Mouse (Mus musculus) intestine, embryonic 16.5 days (tissue): ENCODE data around the gene Ramp3. TPM values are rescaled to one million over a fixed set of nuclear protein-coding genes. Genes with fewer than 3 reads are reported as not detected.
"Not testable (repeated sequence)": the region's sequence is repeated elsewhere in the genome, so short reads cannot be mapped to it uniquely, and the experiment has no call there.

ENCODE experiments used
- ATAC-seq: fragments of 200-750 bp; cut with Nextera tagmentation; 2 replicates; pipeline ENCODE4 v1.8.0; 2017; ENCODE audit warnings: moderate TSS enrichment, moderate library complexity
- H3K27ac ChIP-seq: fragments of 300-500 bp; sonication (generic); 2 replicates; pipeline ENCODE4 v1.5.1; 2014; ENCODE audit warnings: mild to moderate bottlenecking, low read length
- H3K27me3 ChIP-seq: fragments of 300-500 bp; sonication (generic); replicated peaks from 2 replicates; pipeline ENCODE4 v1.6.1; 2014; ENCODE audit warnings: low read length, control low read depth, mixed read lengths; ENCODE audit not compliant: control insufficient read depth, insufficient read depth
- H3K36me3 ChIP-seq: fragments of 300-500 bp; sonication (generic); 2 replicates; pipeline ENCODE4 v1.6.1; 2014; ENCODE audit warnings: low read length, control low read depth; ENCODE audit not compliant: control insufficient read depth, insufficient read depth
- H3K4me1 ChIP-seq: fragments of 300-500 bp; sonication (generic); 2 replicates; pipeline ENCODE4 v1.6.1; 2014; ENCODE audit warnings: low read length, control low read depth, mixed read lengths; ENCODE audit not compliant: control insufficient read depth, insufficient read depth
- H3K4me2 ChIP-seq: fragments of 300-500 bp; sonication (generic); 2 replicates; pipeline ENCODE4 v1.6.1; 2014; ENCODE audit warnings: low read depth, low read length, control low read depth
- H3K4me3 ChIP-seq: fragments of 300-500 bp; sonication (generic); 2 replicates; pipeline ENCODE4 v1.5.1; 2014; ENCODE audit warnings: mild to moderate bottlenecking, low read length
- H3K9ac ChIP-seq: fragments of 300-500 bp; sonication (generic); 2 replicates; pipeline ENCODE4 v1.6.1; 2014; ENCODE audit warnings: low read depth, low read length
- H3K9me3 ChIP-seq: fragments of 300-500 bp; sonication (generic); 2 replicates; pipeline ENCODE4 v1.6.1; 2016; ENCODE audit warnings: low read length, control low read depth; ENCODE audit not compliant: control insufficient read depth
- WGBS: fragments of 180-500 bp; shearing (Covaris S2); extraction: QIAGEN DNeasy Blood & Tissue Kit; methylation state at CpG from one replicate; pipeline ENCODE4 v1.1.7; 2014; 5-methylcytosine and 5-hydroxymethylcytosine counted together
- polyA plus RNA-seq: library from polyadenylated mRNA; unstranded; fragments of >200 nt; fragmentation: Nextera tagmentation; extraction: Ambion mirVana; gene quantifications from 2 replicates; pipeline ENCODE4 v1.2.1, GENCODE M21; 2015

The Ramp3 gene
- polyA plus RNA-seq, 1 experiment from 2014 or later = 4.6 TPM

DNA sequence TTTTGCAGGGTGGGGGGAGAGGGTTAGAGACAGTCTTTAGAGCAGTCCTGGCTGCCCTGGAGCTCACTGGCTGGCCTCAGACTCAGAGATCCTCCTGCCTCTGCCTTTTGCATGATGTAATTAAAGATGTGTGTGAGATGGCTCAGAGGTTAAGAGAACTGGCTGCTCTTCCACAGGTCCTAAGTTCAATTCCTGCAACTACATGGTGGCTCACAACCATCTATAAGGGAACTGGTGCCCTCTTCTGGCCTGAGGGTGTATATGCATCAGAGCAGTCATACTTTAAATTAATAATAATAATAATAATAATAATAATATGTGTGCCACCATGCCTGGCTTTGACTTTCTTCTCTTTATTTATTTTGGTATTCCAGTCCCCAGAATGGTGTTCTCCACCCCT, 28.7 kb upstream of the Ramp3 start:
- no peaks in the 10 kb centered on the region for H3K9me3 ChIP-seq
- ATAC-seq = no peak
- H3K4me3 ChIP-seq = no peak overlapping the region
- H3K27ac ChIP-seq = no peak overlapping the region
- no peak overlapping the region for H3K4me2 ChIP-seq
- no peaks in the 10 kb centered on the region for H3K36me3 ChIP-seq
- no peak overlapping the region for H3K9ac ChIP-seq
- peaks cover 4% of the 10 kb centered on the region for H3K4me1 ChIP-seq
- H3K27me3 ChIP-seq = no peaks in the 10 kb centered on the region

DNA sequence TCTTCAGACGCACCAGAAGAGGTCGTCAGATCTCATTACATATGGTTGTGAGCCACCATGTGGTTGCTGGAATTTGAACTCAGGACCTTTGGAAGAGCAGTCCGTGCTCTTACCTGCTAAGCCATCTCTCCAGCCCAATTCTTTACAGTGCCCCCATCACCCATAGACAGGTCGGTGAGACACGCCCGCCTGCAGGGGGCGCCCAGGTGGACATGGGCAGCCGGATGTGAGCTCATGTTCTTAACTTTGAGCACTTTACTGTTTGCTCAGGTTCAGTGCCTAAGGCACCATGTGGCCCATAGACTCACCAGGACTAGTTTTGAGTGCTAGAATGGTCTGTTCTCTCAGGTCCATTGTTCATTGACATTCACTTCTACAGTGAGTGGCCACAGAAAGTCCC, 22.2 kb upstream of the Ramp3 start:
- no peak overlapping the region for H3K27ac ChIP-seq
- no peak overlapping the region for H3K9ac ChIP-seq
- no peaks in the 10 kb centered on the region for H3K27me3 ChIP-seq
- no peaks in the 10 kb centered on the region for H3K36me3 ChIP-seq
- no peaks in the 10 kb centered on the region for H3K9me3 ChIP-seq
- no peak for ATAC-seq
- 71% methylated on average over 8 of the region's 8 CpGs for WGBS
- no peak overlapping the region for H3K4me3 ChIP-seq
- no peak overlapping the region for H3K4me2 ChIP-seq
- no peaks in the 10 kb centered on the region for H3K4me1 ChIP-seq

DNA sequence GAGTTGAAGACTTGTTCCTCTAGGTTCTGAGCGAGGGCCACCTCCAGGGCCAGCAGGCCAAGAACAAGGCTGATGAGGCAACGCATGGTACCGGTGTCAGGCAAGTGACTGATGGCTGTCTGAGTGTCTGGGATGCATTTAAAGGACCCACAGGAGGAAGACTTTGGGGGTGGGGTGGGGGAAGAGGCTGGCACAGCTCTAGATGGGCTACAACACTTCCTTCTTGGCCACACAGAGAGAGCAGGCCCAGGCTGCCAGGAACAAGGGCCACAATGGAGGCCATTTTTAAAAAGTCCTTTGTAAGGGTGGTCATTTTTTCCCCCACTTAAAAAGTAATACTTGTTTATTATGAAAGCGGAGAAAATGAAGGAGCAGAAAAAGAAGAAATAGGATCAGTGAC, 19.8 kb upstream of the Ramp3 start, which contains the start of gene Wap:
TSS of gene Wap (minus strand) at position 101 of the 400 bp plus-strand sequence.
- Histone ChIP-seq H3K27ac (no peak within 1 kb of the TSS), H3K36me3 (no peaks in the 10 kb centered on the region), H3K9ac (no peak within 1 kb of the TSS), H3K4me3 (no peak within 1 kb of the TSS), H3K4me1 (no peaks in the 10 kb centered on the region), H3K4me2 (no peak within 1 kb of the TSS), H3K9me3 (no peaks in the 10 kb centered on the region), H3K27me3 (no peaks in the 10 kb centered on the region)
- no peak for ATAC-seq
- WGBS = 87% methylated on average over 4 of the region's 4 CpGs

DNA sequence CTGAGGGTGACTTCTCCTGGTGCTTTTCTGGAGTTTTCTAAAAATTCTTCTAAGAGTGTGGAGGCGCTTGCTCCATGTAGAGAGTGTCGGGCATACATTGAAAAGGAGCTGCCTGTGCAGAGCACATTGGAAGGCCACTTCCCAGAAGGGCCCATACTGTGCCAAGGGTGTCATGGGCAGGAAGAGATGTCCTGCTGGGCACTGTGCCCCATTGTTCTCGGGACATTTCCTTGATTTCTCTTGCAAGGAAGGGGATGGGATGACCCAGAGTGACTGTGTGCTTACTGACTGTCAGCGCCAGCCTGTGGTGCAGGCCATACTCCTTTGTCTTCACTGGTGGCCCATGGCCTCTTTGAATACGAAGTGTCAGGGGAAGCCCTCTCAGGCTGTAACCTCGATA, 19.2 kb upstream of the Ramp3 start:
- Histone ChIP-seq H3K4me2 (no peak overlapping the region), H3K27ac (no peak overlapping the region), H3K27me3 (no peaks in the 10 kb centered on the region), H3K36me3 (no peaks in the 10 kb centered on the region), H3K9ac (no peak overlapping the region), H3K4me3 (no peak overlapping the region), H3K4me1 (no peaks in the 10 kb centered on the region), H3K9me3 (no peaks in the 10 kb centered on the region)
- no peak for ATAC-seq
- WGBS = 75% methylated on average over 6 of the region's 6 CpGs

DNA sequence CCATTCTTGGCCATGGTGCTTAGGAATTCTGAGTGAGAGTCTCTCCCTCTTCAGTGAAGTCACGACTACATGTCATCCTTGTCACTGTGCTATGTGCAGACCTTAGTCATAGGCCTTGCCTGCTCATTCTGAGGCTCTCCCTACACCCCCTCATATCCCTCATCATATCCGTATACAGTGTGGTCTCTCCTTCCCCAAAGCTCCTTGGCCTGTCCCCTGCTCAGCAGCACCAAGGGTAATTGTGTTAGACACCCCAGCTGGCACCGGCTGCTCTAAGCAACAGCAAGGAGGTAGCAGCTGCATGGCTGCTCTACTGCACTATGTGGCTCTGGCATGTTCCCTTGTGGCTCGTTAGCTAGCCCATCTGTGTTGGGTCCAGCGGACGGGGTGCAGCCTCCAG, 13.8 kb upstream of the Ramp3 start:
- Histone ChIP-seq H3K9ac (no peak overlapping the region), H3K9me3 (no peaks in the 10 kb centered on the region), H3K27me3 (no peaks in the 10 kb centered on the region), H3K27ac (no peak overlapping the region), H3K36me3 (no peaks in the 10 kb centered on the region), H3K4me2 (no peak overlapping the region), H3K4me1 (no peaks in the 10 kb centered on the region), H3K4me3 (no peak overlapping the region)
- 62% methylated on average over 6 of the region's 6 CpGs for WGBS
- no peak for ATAC-seq

DNA sequence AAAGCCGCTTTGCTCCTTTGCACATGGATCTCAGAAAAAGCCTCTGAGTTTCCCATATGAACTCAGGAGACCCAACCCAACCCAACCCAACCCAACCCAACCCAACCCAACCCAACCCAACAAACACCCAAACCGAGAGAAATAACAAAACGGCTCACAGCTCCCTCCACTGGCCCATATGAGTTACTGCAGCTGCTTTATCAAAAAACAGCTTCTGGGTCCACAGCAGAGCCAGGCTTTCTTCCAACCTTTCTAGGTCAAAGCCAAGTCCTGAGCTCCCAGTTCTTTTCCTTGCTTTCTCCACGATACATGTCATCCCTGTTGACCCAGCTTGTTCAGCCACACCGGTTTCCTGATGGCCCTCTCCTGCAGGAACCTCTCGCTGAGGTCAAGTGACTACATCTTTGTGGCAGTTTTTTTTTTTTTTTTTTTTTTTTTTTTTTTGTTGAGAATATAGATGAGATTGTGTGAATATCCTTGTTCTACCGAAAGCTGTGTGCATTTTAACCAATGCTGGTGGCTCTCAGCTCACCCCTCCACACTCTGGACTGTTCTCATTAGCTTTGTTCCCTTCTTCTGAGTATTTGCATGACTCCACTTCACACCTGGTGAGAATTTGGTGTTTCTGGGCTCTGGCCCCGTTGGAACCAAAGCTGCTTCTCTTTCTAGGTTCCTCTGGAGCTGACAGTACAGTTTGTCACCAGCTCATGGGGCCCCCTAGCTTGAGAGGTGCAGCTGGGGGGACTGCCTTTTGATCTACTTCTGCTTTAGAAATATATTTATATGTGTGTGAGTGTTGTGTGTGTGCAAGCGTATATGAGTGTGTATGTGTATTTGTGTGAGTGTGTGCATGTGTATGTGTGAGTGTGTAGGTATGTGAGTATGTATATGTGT, 10.2 kb upstream of the Ramp3 start:
- H3K4me3 ChIP-seq = no peak overlapping the region
- H3K4me2 ChIP-seq = no peak overlapping the region
- H3K4me1 ChIP-seq = peaks cover 6% of the 10 kb centered on the region; the same call in 1 of the 2 replicates
- no peaks in the 10 kb centered on the region for H3K27me3 ChIP-seq
- H3K9me3 ChIP-seq = no peaks in the 10 kb centered on the region
- no peak overlapping the region for H3K9ac ChIP-seq
- H3K36me3 ChIP-seq = no peaks in the 10 kb centered on the region
- no peak overlapping the region for H3K27ac ChIP-seq
- 61% methylated on average over 9 of the region's 9 CpGs for WGBS
- no peak for ATAC-seq

DNA sequence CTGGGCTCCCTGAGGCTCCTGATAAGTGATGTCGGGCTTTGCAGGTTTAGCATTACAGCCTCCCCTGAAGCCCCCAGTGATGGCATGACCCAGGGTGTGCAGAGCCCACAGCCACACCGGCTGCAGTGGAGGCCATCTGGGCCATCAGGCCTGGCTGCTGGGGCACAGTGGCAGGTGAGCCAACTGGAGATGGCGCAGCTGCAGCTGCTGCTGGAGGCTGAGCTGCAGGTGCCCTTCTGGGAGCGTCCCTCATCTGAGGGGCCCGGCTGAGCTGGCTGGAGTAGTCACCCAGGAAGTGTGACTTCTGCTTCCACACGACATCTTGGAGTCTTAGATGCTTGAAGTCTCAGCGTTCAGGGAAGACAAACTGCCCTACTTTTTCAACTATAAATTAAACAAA, 7.8 kb upstream of the Ramp3 start:
- no peak for ATAC-seq
- H3K27ac ChIP-seq = no peak overlapping the region
- WGBS = 67% methylated on average over 7 of the region's 7 CpGs

DNA sequence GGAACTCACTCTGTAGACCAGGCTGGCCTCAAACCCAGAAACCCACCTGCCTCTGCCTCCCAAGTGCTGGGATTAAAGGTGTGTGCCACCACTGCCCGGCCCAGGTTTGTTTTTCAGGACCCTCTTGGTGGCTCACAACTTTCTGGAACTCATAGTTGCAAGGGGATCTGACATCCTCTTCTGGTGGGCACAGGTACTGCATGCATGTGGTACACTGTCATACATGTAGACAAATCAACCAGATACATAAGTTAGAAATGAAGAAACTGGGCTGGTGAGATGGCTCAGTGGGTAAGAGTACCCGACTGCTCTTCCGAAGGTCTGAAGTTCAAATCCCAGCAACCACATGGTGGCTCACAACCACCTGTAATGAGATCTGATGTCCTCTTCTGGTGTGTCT, 5.3 kb upstream of the Ramp3 start:
- H3K4me1 ChIP-seq, ATAC-seq, H3K4me2 ChIP-seq, H3K9me3 ChIP-seq, H3K27ac ChIP-seq, H3K27me3 ChIP-seq, H3K36me3 ChIP-seq, H3K9ac ChIP-seq, H3K4me3 ChIP-seq: not testable (repeated sequence)
- WGBS = 79% methylated on average over 3 of the region's 3 CpGs

More for the DNA sequence above, 7.8 kb upstream of the Ramp3 start:
- no peak overlapping the region for H3K9ac ChIP-seq
- no peaks in the 10 kb centered on the region for H3K27me3 ChIP-seq
- peaks cover 6% of the 10 kb centered on the region; the same call in 1 of the 2 replicates for H3K4me1 ChIP-seq
- H3K4me3 ChIP-seq = no peak overlapping the region
- no peaks in the 10 kb centered on the region for H3K36me3 ChIP-seq
- no peaks in the 10 kb centered on the region for H3K9me3 ChIP-seq
- H3K4me2 ChIP-seq = no peak overlapping the region

DNA sequence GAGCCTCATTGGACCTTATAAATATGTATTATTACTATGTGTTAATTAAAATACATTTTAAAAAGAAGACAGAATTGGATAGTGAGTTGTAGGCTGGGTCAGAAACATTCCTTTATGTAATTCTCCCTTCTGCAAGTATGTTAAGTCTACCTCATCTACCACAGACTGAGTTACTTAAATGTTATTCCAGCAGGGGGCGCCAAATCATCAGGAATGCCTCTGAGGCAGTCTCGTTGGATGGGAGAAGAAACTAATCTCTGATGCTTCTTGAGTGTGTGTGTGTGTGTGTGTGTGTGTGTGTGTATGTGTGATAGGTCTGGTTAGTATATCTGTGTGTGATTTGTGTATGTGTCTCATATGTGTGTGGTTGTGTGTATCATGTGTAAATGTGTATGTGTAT, 3.4 kb upstream of the Ramp3 start:
- no peak overlapping the region for H3K4me3 ChIP-seq
- H3K4me2 ChIP-seq = no peak overlapping the region
- no peak overlapping the region for H3K9ac ChIP-seq
- no peaks in the 10 kb centered on the region for H3K9me3 ChIP-seq
- H3K4me1 ChIP-seq = peaks cover 10% of the 10 kb centered on the region; the same call in 1 of the 2 replicates
- 0% methylated on average over 2 of the region's 2 CpGs for WGBS
- no peaks in the 10 kb centered on the region for H3K27me3 ChIP-seq
- no peaks in the 10 kb centered on the region for H3K36me3 ChIP-seq
- no peak overlapping the region for H3K27ac ChIP-seq
- peak; percentile 49; the same call in 1 of the 2 replicates for ATAC-seq
